Mouse (Mus musculus) megakaryocyte, embryonic 14.5 days (primary cell): ENCODE measurements at regions not wholly inside any gene's neighbourhood (a gene's known extent, or its start where the extent isn't known, plus 50 kb on each side); places are given as distances from the start of the nearest gene placed in this dataset.

Source experiments
- FLI1 ChIP-seq: IDR thresholded peaks from 2 replicates; pipeline ENCODE4 v1.6.1; 2012; ENCODE audit warnings: low read length, inconsistent platforms, mixed read lengths
- GATA1 ChIP-seq: IDR thresholded peaks from 3 replicates; pipeline ENCODE4 v1.6.1; 2012; ENCODE audit warnings: mixed read lengths, low read length, inconsistent platforms, borderline replicate concordance

DNA sequence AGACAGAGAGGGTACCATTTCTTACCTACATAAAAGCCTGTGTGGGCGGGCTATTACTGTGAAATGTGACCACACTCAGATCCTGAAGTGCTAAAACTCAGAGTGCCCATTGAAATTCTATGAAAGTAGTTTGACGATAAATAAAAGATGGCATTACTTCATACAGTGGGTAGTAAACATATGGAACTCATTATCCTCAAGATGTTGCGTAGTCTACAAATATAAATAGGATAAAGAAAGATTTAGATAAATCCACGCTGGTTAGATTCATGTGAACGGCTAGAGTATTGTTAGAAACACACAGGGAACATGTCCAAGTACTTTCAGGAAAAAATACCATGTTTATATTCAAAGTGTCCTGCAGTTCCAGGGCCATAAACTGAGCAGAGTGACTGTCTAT, 58.8 kb upstream of the Nemp2 start:
- TF ChIP-seq GATA1 (no peak), FLI1 (no peak)
